Mouse (Mus musculus): Measurements from ENCODE around the gene Mus81. TPM values are rescaled to one million over a fixed set of nuclear protein-coding genes. Genes with fewer than 3 reads are reported as not detected.
"Not testable (repeated sequence)": the region's sequence is repeated elsewhere in the genome, so short reads cannot be mapped to it uniquely, and the experiment has no call there.

Mus81 gene
- polyA plus RNA-seq, 1 experiment from 2014 or later: 6.4 TPM

DNA sequence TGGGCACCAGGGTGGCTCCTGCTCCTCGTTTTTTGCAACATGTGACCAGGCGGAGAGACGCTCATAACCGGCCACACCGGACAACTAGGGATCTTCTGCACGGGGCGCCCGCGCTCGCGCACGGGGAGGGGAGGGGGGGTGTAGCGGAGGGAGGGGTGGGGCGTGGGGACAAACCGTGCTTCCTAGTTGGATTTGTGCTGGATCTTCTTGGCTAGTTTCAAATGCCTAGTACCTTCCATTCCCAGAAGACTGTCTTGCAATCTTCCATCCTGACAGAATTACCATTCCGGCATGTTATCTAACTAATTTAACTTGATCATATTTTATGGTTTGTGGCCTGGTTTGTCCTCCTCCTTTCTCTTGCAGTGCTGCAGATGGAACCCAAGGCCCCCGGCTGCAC, 15.5 kb upstream of the Mus81 start, which contains the start of gene 1700020D05Rik:
Gene 1700020D05Rik, minus strand, starts transcription at position 101 of the 400 bp plus-strand sequence.
- Histone ChIP-seq H3K79me2 (ENCODE audit: inconsistent target) (peaks cover 89% of the 10 kb centered on the region), H3K27ac (no peak within 1 kb of the TSS), H3K36me3 (ENCODE audit: inconsistent target) (peaks cover 5% of the 10 kb centered on the region; the same call in 1 of the 2 replicates), H3K4me3 (ENCODE audit: inconsistent target) (no peak within 1 kb of the TSS)
- 96% methylated on average over 17 of the region's 17 CpGs for WGBS (ENCODE audit: missing documents)

DNA sequence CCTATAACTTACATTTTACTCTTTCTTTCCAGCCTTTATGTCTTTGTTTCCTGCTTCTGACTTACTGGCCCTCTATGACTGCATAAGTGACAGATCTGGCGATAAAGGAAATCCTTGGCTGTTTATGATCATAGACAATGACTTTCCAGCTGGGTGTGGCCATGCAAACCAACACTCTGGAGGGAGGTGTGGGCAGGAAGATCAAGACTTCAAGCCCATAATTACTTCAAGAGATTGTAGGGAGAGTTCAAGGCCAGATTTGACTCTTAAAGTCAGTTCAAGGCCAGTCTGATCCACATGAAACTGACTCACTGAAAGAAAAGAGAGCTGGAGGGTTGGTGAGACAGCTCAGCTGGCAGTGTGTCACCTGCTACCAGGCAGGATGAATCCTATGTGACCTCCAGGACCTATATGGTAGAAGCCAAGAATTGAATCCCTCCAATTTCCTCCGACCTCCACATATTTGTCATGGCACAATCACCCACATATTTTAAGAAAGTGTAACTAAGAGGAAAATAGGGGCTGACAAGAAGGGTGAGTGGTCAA, 12.2 kb upstream of the Mus81 start:
- peaks cover 24% of the 10 kb centered on the region for H3K36me3 ChIP-seq (ENCODE audit: inconsistent target)
- no peak overlapping the region for H3K27ac ChIP-seq
- no peak overlapping the region for H3K4me3 ChIP-seq (ENCODE audit: inconsistent target)
- 94% methylated on average over 2 of the region's 2 CpGs for WGBS (ENCODE audit: missing documents)
- H3K79me2 ChIP-seq (ENCODE audit: inconsistent target): peaks cover 63% of the 10 kb centered on the region

- Histone ChIP-seq H3K4me3 (ENCODE audit: inconsistent target) (no peak overlapping the region), H3K36me3 (ENCODE audit: inconsistent target) (peaks cover 42% of the 10 kb centered on the region), H3K79me2 (ENCODE audit: inconsistent target) (peaks cover 58% of the 10 kb centered on the region), H3K27ac (no peak overlapping the region)
- WGBS (ENCODE audit: missing documents): 95% methylated on average over 16 of the region's 16 CpGs
These were observed 7.8 kb upstream of the Mus81 start for GRCm38 (mm10) chr19:5496052-5496370.

- Histone ChIP-seq H3K79me2 (ENCODE audit: inconsistent target) (peaks cover 53% of the 10 kb centered on the region), H3K27ac (no peak overlapping the region), H3K4me3 (ENCODE audit: inconsistent target) (no peak overlapping the region), H3K36me3 (ENCODE audit: inconsistent target) (peaks cover 42% of the 10 kb centered on the region)
- 95% methylated on average over 12 of the region's 12 CpGs for WGBS (ENCODE audit: missing documents)
These were observed 7.3 kb upstream of the Mus81 start for GRCm38 (mm10) chr19:5495353-5496051.

GRCm38 (mm10) chr19:5494314-5494713, 6.1 kb upstream of the Mus81 start:
- no peak overlapping the region for H3K4me3 ChIP-seq (ENCODE audit: inconsistent target)
- no peak overlapping the region for H3K27ac ChIP-seq
- H3K79me2 ChIP-seq (ENCODE audit: inconsistent target): peaks cover 46% of the 10 kb centered on the region
- whole genome bisulfite sequencing (ENCODE audit: missing documents): 100% methylated on average over 1 of the region's 3 CpGs
- peaks cover 42% of the 10 kb centered on the region for H3K36me3 ChIP-seq (ENCODE audit: inconsistent target)

DNA sequence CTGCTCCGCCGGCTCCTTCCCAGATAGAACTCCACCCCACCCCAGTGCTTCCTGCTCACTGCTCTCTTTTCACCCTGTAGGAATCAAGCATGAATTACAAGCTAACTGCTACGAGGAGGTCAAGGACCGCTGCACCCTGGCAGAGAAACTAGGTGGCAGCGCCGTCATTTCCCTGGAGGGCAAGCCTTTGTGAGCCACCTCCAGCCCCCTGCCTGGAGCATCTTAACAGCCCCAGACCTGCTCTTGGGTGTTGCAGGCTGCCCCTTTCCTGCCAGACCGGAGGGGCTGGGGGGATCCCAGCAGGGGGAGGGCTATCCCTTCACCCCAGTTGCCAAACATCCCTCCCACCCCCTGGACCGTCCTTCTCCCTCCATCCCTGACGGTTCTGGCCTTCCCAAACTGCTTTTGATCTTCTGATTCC, 5.1 kb upstream of the Mus81 start:
- H3K36me3 ChIP-seq (ENCODE audit: inconsistent target): peaks cover 42% of the 10 kb centered on the region
- peaks cover 46% of the 10 kb centered on the region for H3K79me2 ChIP-seq (ENCODE audit: inconsistent target)
- H3K27ac ChIP-seq; H3K4me3 ChIP-seq (ENCODE audit: inconsistent target): not testable (repeated sequence)
- 87% methylated on average over 7 of the region's 9 CpGs for WGBS (ENCODE audit: missing documents)

DNA sequence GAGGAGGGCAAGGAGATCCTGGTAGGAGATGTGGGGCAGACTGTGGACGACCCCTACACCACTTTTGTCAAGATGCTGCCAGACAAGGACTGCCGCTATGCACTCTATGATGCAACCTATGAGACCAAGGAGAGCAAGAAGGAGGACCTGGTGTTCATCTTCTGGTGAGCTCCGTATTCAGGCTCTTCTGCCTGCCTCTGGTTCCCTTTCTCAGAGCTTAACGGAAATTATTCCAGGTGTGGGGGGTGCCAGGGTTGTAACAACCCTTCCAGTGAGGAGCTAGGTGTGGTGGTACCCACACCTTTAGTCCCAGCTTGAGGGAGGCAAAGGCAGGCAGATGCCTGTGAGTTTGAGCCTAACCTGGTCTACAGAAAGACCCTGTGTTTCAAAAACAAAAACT, 4.4 kb upstream of the Mus81 start:
- Histone ChIP-seq H3K36me3 (ENCODE audit: inconsistent target) (peaks cover 42% of the 10 kb centered on the region), H3K4me3 (ENCODE audit: inconsistent target) (peak overlapping the region; percentile 63; the same call in 1 of the 2 replicates)
- 80% methylated on average over 4 of the region's 4 CpGs for WGBS (ENCODE audit: missing documents)

DNA sequence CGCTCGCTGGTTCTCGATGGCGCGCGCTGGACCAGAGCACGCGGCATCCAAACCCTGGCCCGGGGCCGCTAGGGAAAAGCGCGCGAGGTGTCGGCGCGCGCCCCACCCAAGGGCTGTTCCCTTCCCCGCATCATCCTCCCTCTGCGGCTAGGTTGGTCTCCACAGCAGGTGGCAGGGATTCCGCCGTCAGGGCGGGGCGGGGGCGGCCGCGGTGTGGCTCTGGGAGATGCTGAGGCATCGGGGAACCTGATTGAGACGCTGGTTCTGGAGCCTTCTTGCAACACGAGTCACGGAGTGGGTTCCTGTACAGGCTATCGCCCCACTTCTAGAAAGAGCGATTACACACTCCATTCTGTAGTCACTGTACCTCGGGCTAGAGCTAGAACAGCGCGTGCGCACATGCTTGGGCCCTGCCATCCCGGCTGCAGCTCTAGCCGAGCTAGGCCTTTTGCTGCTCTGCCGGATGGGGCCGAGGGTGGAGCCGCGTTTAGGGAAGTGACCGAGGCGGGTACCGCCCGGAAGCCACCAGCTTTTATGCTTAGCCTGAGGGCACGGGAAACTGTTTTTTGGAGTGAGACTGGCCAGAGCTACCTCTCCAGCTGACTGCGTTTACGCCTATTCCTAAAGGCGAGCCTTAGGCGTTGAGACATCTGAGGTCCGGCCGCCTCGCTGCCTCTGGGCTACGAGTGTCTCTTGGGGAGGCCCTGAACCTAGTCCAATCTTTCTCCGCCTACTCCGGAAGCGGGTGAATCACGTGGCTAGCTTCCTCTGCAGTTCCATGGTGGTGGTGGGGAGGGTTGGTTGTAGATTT, 2.9 kb upstream of the Mus81 start:
- Histone ChIP-seq H3K27ac (peak overlapping the region; percentile 90), H3K36me3 (ENCODE audit: inconsistent target) (peaks cover 31% of the 10 kb centered on the region), H3K79me2 (ENCODE audit: inconsistent target) (peaks cover 52% of the 10 kb centered on the region), H3K4me3 (ENCODE audit: inconsistent target) (peak overlapping the region; percentile 63)
- WGBS (ENCODE audit: missing documents): under 1% methylated on average over 58 of the region's 59 CpGs

More for the DNA sequence above, 4.4 kb upstream of the Mus81 start:
- Histone ChIP-seq H3K27ac (no peak overlapping the region), H3K79me2 (ENCODE audit: inconsistent target) (peaks cover 46% of the 10 kb centered on the region)

DNA sequence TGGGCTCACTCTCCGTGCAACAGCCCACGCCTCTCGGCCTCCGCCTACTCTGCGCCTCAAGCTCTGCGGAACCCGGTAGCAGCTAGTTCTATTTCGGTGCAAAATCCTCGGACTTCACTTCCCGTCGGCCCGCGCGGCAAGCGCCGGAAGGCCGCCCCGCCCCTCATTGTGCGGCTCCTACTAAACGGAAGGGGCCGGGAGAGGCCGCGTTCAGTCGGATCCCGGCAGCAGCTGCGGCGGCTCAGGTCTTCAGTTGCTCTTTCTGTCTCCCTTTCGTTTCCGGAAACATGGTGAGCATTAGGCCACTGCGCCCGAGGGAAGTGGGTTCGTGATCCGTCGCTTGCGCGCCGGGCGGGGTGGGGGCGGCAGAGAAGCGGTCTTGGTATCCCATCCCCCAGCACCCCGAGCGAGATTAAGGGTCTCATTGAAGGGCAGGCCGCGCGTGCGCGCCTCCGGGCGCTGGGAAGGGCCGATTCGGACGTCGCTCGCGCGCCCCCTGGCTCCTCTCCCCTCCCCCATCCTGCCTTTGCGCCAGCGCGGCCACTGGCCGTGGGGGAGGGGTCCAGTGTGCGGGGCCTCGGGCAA, 2.2 kb upstream of the Mus81 start, which contains the start of gene Cfl1:
Gene Cfl1, plus strand, starts transcription at position 143 of the 585 bp plus-strand sequence.
- Histone ChIP-seq H3K36me3 (ENCODE audit: inconsistent target) (peaks cover 33% of the 10 kb centered on the region), H3K27ac (peak within 1 kb of the TSS; percentile 92), H3K4me3 (ENCODE audit: inconsistent target) (peak within 1 kb of the TSS; percentile 63), H3K79me2 (ENCODE audit: inconsistent target) (peaks cover 45% of the 10 kb centered on the region)
- under 1% methylated on average over 57 of the region's 62 CpGs for WGBS (ENCODE audit: missing documents)

GRCm38 (mm10) chr19:5489721-5490120, 1.5 kb upstream of the Mus81 start:
- 29% methylated on average over 10 of the region's 10 CpGs for WGBS (ENCODE audit: missing documents)
- Histone ChIP-seq H3K79me2 (ENCODE audit: inconsistent target) (peaks cover 40% of the 10 kb centered on the region), H3K4me3 (ENCODE audit: inconsistent target) (peak overlapping the region; percentile 57), H3K36me3 (ENCODE audit: inconsistent target) (peaks cover 35% of the 10 kb centered on the region; the same call in 1 of the 2 replicates), H3K27ac (peak overlapping the region; percentile 92)

DNA sequence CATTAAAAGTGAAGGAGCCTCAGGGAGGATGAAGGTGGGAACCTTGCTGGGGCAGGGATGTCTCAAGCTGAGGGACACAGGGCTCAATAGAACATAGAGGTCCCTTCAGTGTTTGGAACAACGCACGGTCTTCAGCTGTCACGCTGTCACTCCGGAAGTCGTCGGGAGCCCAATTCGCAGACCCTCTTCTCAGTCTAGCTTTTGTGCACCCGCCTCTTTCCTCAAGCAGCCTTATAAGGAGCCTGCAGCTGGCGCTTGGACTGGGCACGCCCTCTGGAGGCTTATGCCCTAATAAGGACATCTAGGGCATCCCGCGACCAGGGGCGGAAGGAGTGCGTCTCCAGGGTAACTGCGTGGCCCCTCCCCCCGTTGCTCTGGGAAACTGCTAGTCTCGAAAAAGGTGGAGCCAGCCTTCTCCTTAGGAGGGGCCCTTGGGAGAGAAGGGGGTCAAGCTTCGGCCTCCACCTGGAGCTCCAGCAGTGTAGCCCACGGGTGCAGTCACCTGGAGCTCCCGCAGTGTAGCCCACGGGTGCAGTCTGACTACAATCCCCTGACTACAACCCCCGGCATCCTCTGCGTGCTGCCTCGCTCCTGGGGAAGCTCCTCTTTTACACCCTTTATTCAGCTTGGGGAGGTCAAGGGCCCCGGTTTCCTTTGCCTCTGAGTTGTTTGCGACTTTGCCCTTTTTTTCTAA, 823 bp upstream of the Mus81 start:
- under 1% methylated on average over 26 of the region's 26 CpGs for WGBS (ENCODE audit: missing documents)
- peak overlapping the region; percentile 57 for H3K4me3 ChIP-seq (ENCODE audit: inconsistent target)
- peaks cover 33% of the 10 kb centered on the region for H3K79me2 ChIP-seq (ENCODE audit: inconsistent target)
- peak overlapping the region; percentile 92 for H3K27ac ChIP-seq
- H3K36me3 ChIP-seq (ENCODE audit: inconsistent target): peaks cover 36% of the 10 kb centered on the region; the same call in 1 of the 2 replicates

DNA sequence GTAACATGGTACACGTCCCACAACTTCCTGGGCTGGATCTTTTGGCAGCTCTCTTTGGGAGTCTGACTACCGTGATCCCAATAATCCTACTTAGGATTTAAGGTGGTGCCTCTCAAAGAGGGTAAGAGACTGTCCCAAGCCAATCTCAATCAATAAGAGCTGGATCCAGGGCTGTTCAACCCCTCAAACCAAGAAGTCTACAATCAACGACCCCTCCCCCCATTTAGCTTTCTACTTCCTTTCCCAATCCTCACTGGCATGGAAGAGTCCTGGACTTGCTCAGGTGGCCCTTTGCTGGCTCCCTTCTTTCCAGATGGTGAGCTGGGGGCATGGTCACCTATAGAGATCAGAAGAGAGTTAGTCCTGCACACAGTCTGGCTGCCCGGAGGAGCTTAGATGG, 1.4 kb downstream of the Mus81 start:
- Histone ChIP-seq H3K27ac (no peak overlapping the region), H3K36me3 (ENCODE audit: inconsistent target) (peaks cover 35% of the 10 kb centered on the region; the same call in 1 of the 2 replicates), H3K4me3 (ENCODE audit: inconsistent target) (no peak overlapping the region), H3K79me2 (ENCODE audit: inconsistent target) (peaks cover 10% of the 10 kb centered on the region)
- 92% methylated on average over 4 of the region's 4 CpGs for WGBS (ENCODE audit: missing documents)

DNA sequence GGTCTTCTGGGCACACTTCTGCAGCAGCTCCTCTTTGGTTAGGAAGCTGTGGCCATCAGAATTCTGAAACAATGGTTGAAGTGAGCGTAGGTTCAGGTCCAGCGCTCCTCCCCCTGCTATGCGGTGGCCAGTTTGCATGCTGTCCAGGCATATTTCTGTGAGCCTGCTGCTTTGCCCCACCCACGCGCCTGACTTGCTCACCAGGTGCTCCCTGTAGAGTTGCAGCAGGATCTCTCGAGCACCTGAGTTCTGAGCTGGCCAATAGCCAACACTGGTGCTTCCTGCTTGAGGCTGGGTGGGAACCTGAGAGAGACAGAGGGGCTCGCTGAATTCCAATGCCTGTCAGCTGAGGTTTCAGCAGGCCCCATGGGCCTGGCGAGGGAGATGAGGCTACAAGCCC, 1.9 kb downstream of the Mus81 start:
- Histone ChIP-seq H3K27ac (no peak overlapping the region), H3K36me3 (ENCODE audit: inconsistent target) (peaks cover 35% of the 10 kb centered on the region; the same call in 1 of the 2 replicates), H3K4me3 (ENCODE audit: inconsistent target) (no peak overlapping the region), H3K79me2 (ENCODE audit: inconsistent target) (0 out of 2 replicates have a peak, but pooled peaks cover 5% of the 10 kb centered on the region)
- 96% methylated on average over 8 of the region's 8 CpGs for WGBS (ENCODE audit: missing documents)

- WGBS (ENCODE audit: missing documents): 91% methylated on average over 7 of the region's 7 CpGs
- H3K4me3 ChIP-seq (ENCODE audit: inconsistent target): no peak overlapping the region
- peaks cover 35% of the 10 kb centered on the region; the same call in 1 of the 2 replicates for H3K36me3 ChIP-seq (ENCODE audit: inconsistent target)
- 0 out of 2 replicates have a peak, but pooled peaks cover 5% of the 10 kb centered on the region for H3K79me2 ChIP-seq (ENCODE audit: inconsistent target)
- H3K27ac ChIP-seq: no peak overlapping the region
These were observed 2.4 kb downstream of the Mus81 start for GRCm38 (mm10) chr19:5485821-5486220.

Data from macrophage (primary cell).